Mouse (Mus musculus): Measurements from ENCODE around the gene Hoxa4. TPM values are rescaled to one million over a fixed set of nuclear protein-coding genes. Genes with fewer than 3 reads are reported as not detected.

Gene Hoxa4
- polyA plus RNA-seq, 1 experiment from 2014 or later = 3.6 TPM

GRCm38 (mm10) chr6:52221337-52221992, 29.9 kb upstream of the Hoxa4 start, which contains the start of gene Hoxa7:
Gene Hoxa7, minus strand, starts transcription at chr6:52221854.
- 2% methylated on average over 46 of the region's 46 CpGs for WGBS
- H3K9me3 ChIP-seq (ENCODE audit: control insufficient read depth) = no peaks in the 10 kb centered on the region
- peak within 1 kb of the TSS; percentile 57 for H3K4me3 ChIP-seq (ENCODE audit: low read depth, low read length)
- no peaks in the 10 kb centered on the region for H3K36me3 ChIP-seq (ENCODE audit: control insufficient read depth, insufficient read depth)
- H3K9ac ChIP-seq (ENCODE audit: low read depth, low read length) = peak within 1 kb of the TSS; percentile 28; the same call in 1 of the 2 replicates
- no peaks in the 10 kb centered on the region; the same call in 1 of the 2 replicates for H3K4me1 ChIP-seq (replicated peaks; ENCODE audit: control insufficient read depth, insufficient read depth, low read length)
- H3K4me2 ChIP-seq (replicated peaks; ENCODE audit: low read depth) = peak within 1 kb of the TSS; percentile 92
- H3K27me3 ChIP-seq (replicated peaks; ENCODE audit: control insufficient read depth, insufficient read depth, low read length) = peaks cover 95% of the 10 kb centered on the region
- H3K27ac ChIP-seq (ENCODE audit: low read depth, low read length) = peak within 1 kb of the TSS; percentile 15; the same call in 1 of the 2 replicates
- TF ChIP-seq CTCF (IDR thresholded peaks at IDR 0.05; ENCODE audit: low read depth) = peak; percentile 99
- peak; percentile 40 for ATAC-seq

GRCm38 (mm10) chr6:52220865-52221310, 29.3 kb upstream of the Hoxa4 start:
- H3K27ac ChIP-seq (ENCODE audit: low read depth, low read length) = no peak overlapping the region
- H3K9ac ChIP-seq (ENCODE audit: low read depth, low read length) = peak overlapping the region; percentile 28; the same call in 1 of the 2 replicates
- peak overlapping the region; percentile 92 for H3K4me2 ChIP-seq (replicated peaks; ENCODE audit: low read depth)
- H3K9me3 ChIP-seq (ENCODE audit: control insufficient read depth) = no peaks in the 10 kb centered on the region
- H3K36me3 ChIP-seq (ENCODE audit: control insufficient read depth, insufficient read depth) = no peaks in the 10 kb centered on the region
- H3K4me3 ChIP-seq (ENCODE audit: low read depth, low read length) = peak overlapping the region; percentile 57
- no peak for ATAC-seq
- no peak for TF ChIP-seq CTCF (IDR thresholded peaks at IDR 0.05; ENCODE audit: low read depth)
- H3K4me1 ChIP-seq (replicated peaks; ENCODE audit: control insufficient read depth, insufficient read depth, low read length) = no peaks in the 10 kb centered on the region; the same call in 1 of the 2 replicates
- peaks cover 95% of the 10 kb centered on the region for H3K27me3 ChIP-seq (replicated peaks; ENCODE audit: control insufficient read depth, insufficient read depth, low read length)
- WGBS = 17% methylated on average over 12 of the region's 12 CpGs

GRCm38 (mm10) chr6:52220003-52220864, 28.7 kb upstream of the Hoxa4 start:
- no peak for ATAC-seq
- WGBS = 38% methylated on average over 32 of the region's 32 CpGs
- no peak for TF ChIP-seq CTCF (IDR thresholded peaks at IDR 0.05; ENCODE audit: low read depth)
- no peak overlapping the region for H3K4me3 ChIP-seq (ENCODE audit: low read depth, low read length)
- H3K4me2 ChIP-seq (replicated peaks; ENCODE audit: low read depth) = peak overlapping the region; percentile 92; the same call in 1 of the 2 replicates
- no peak overlapping the region for H3K27ac ChIP-seq (ENCODE audit: low read depth, low read length)
- H3K9ac ChIP-seq (ENCODE audit: low read depth, low read length) = no peak overlapping the region
- H3K9me3 ChIP-seq (ENCODE audit: control insufficient read depth) = no peaks in the 10 kb centered on the region
- H3K36me3 ChIP-seq (ENCODE audit: control insufficient read depth, insufficient read depth) = no peaks in the 10 kb centered on the region
- H3K4me1 ChIP-seq (replicated peaks; ENCODE audit: control insufficient read depth, insufficient read depth, low read length) = no peaks in the 10 kb centered on the region; the same call in 1 of the 2 replicates
- H3K27me3 ChIP-seq (replicated peaks; ENCODE audit: control insufficient read depth, insufficient read depth, low read length) = peaks cover 95% of the 10 kb centered on the region

- Histone ChIP-seq H3K4me1 (replicated peaks; ENCODE audit: control insufficient read depth, insufficient read depth, low read length) (no peaks in the 10 kb centered on the region; the same call in 1 of the 2 replicates), H3K27ac (ENCODE audit: low read depth, low read length) (no peak overlapping the region), H3K9me3 (ENCODE audit: control insufficient read depth) (no peaks in the 10 kb centered on the region), H3K4me3 (ENCODE audit: low read depth, low read length) (no peak overlapping the region), H3K36me3 (ENCODE audit: control insufficient read depth, insufficient read depth) (no peaks in the 10 kb centered on the region), H3K9ac (ENCODE audit: low read depth, low read length) (no peak overlapping the region), H3K4me2 (replicated peaks; ENCODE audit: low read depth) (no peak overlapping the region; the same call in 1 of the 2 replicates), H3K27me3 (replicated peaks; ENCODE audit: control insufficient read depth, insufficient read depth, low read length) (peaks cover 95% of the 10 kb centered on the region)
- no peak for ATAC-seq
- 57% methylated on average over 9 of the region's 9 CpGs for WGBS
- no peak for TF ChIP-seq CTCF (IDR thresholded peaks at IDR 0.05; ENCODE audit: low read depth)
These were observed 27.8 kb upstream of the Hoxa4 start for GRCm38 (mm10) chr6:52219234-52219942.

- Histone ChIP-seq H3K9ac (ENCODE audit: low read depth, low read length) (no peak overlapping the region), H3K27ac (ENCODE audit: low read depth, low read length) (no peak overlapping the region), H3K4me1 (replicated peaks; ENCODE audit: control insufficient read depth, insufficient read depth, low read length) (no peaks in the 10 kb centered on the region; the same call in 1 of the 2 replicates), H3K27me3 (replicated peaks; ENCODE audit: control insufficient read depth, insufficient read depth, low read length) (peaks cover 94% of the 10 kb centered on the region), H3K4me3 (ENCODE audit: low read depth, low read length) (0 out of 2 replicates have a peak overlapping the region, but pooled peaks have one; percentile 38), H3K4me2 (replicated peaks; ENCODE audit: low read depth) (peak overlapping the region; percentile 4; the same call in 1 of the 2 replicates), H3K36me3 (ENCODE audit: control insufficient read depth, insufficient read depth) (no peaks in the 10 kb centered on the region), H3K9me3 (ENCODE audit: control insufficient read depth) (no peaks in the 10 kb centered on the region)
- WGBS = 28% methylated on average over 14 of the region's 14 CpGs
- TF ChIP-seq CTCF (IDR thresholded peaks at IDR 0.05; ENCODE audit: low read depth) = no peak
- no peak for ATAC-seq
These were observed 27.2 kb upstream of the Hoxa4 start for GRCm38 (mm10) chr6:52218643-52219215.

Measured in intestine, postnatal 0 days (tissue).